Mouse (Mus musculus) layer of hippocampus, adult 2 months (tissue): ENCODE data around the gene Foxc1. TPM values are rescaled to one million over a fixed set of nuclear protein-coding genes. Genes with fewer than 3 reads are reported as not detected.

Experiments used
- DNase-seq, 2 experiments: peaks; one replicate each; pipeline ENCODE4 v3.0.0; 2022; ENCODE audit warnings: low spot score in 2 of 2
- H3K27ac ChIP-seq: fragments of 200-600 bp; 2 replicates; pipeline ENCODE4 v1.8.1; 2022
- H3K4me3 ChIP-seq: fragments of 200-600 bp; 2 replicates; pipeline ENCODE4 v1.8.1; 2022; ENCODE audit warnings: mild to moderate bottlenecking
- CTCF ChIP-seq: fragments of 200-600 bp; conservative IDR thresholded peaks from 2 replicates; pipeline ENCODE4 v1.8.1; 2022; ENCODE audit warnings: antibody characterized with exemption, mild to moderate bottlenecking, moderate library complexity
- total RNA-seq, 2 experiments: library from RNA; stranded (reverse); gene quantifications; 2 replicates each; pipeline ENCODE4 v1.2.3; 2021

Gene Foxc1
- total RNA-seq, 2 experiments from 2014 or later, result 4.2 to 5.2 TPM

DNA sequence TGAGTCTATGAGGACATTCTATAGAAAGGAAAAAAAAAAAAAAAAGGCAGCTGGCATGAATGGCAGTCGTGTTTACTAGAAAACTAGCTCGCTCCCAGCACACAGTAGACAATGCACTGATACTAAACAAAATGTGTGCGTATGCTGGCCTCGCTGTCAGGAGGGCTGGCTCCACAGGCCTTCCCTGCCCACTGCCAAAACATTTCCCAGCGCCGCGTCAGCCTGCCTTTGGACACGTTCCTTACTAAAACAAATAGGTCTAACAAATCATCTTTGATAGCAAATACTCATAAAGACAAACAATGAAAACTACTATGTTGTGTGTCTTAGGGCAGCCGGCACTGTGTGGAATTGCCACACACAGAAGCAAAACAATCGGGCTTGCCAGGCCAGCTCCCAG is 9.1 kb upstream of the Foxc1 start:
- no peak for DNase-seq
- Histone ChIP-seq H3K4me3 (peak overlapping the region; percentile 20; the same call in 1 of the 2 replicates), H3K27ac (no peak overlapping the region)
- TF ChIP-seq CTCF, result no peak

DNA sequence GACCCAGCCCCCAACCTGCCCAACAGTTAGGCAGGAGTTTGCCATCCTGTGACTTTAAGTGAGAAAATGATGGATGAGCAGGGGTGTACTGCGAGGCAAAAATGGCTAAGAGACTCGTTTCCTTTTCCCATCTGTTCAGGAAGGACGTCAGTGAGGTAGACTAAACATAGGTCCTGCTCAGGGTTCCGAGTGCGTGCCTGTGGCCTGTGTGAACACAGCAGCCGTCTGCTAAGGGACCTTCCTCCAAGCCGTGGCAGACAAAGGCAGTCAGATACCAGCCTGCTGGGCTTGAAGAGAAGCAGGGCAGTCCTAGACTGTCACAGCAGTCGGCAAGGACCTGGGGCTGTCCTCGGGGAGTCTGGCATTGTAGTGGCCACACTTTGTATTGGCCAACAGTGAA is 8.4 kb upstream of the Foxc1 start:
- H3K27ac ChIP-seq, result no peak overlapping the region
- DNase-seq, result no peak
- H3K4me3 ChIP-seq, result peak overlapping the region; percentile 20; the same call in 1 of the 2 replicates
- no peak for TF ChIP-seq CTCF

DNA sequence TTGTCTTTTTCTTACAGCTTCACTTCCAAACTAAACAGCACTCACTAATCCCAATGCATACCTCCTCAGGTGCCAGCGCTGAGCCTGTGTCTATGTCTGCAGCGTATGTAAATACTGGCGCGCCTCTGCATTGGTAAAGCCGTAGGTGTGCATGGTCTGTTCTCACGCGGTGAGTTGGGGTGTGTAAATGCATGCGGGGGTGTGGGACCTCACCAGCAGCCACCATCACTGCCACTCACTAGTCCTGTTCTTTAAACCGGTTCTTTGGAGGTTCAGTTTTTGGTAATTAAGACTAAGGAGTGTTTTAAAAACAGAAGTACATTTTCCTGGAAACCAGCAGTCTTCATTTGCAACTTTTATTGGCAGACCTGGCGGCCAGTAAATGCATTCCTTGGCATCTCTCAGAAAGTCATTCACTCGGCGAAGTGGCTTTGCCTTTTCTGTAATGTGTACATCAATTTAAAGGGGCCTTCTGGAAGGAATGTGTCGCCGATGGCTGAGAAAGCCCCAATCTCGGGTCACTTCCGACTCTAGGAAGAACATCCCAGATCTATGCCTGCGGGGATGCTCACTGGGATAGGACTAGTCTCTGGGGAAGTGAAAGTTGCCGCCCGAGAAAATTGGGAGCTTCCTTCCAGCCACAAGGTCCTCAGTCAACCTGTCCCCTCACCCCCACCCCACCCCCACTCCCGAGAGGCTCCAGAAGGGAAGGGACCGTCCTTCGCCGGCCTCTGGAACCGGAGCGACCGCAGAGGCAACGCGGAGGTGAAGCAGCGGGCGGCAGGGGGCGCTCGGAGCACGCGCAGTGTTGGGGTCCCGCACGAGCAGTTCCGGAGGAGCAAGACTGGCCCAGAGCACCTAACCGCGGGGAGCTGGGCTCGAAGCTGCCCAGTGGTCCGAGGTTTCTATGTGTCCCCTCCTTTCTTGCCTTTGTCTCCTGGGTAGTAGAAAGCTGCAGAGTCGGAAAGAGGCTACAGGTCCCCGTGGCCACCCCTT is 5.6 kb upstream of the Foxc1 start:
- peak overlapping the region; percentile 33; the same call in 1 of the 2 replicates for H3K27ac ChIP-seq
- peak; percentile 87 for TF ChIP-seq CTCF
- H3K4me3 ChIP-seq, result peak overlapping the region; percentile 47
- DNase-seq, result peak; percentile 61 to 86

- Histone ChIP-seq H3K4me3 (peak overlapping the region; percentile 47), H3K27ac (peak overlapping the region; percentile 33; the same call in 1 of the 2 replicates)
- TF ChIP-seq CTCF, result no peak
- no peak for DNase-seq
Observed at GRCm38 (mm10) chr13:31801703-31802305, 4.6 kb upstream of the Foxc1 start.

GRCm38 (mm10) chr13:31802447-31802846 is 4.0 kb upstream of the Foxc1 start:
- no peak for DNase-seq
- TF ChIP-seq CTCF, result no peak
- no peak overlapping the region for H3K4me3 ChIP-seq
- H3K27ac ChIP-seq, result peak overlapping the region; percentile 58; the same call in 1 of the 2 replicates

- Histone ChIP-seq H3K27ac (peak overlapping the region; percentile 58), H3K4me3 (no peak overlapping the region; the same call in 1 of the 2 replicates)
- no peak for DNase-seq
- TF ChIP-seq CTCF, result no peak
Observed at GRCm38 (mm10) chr13:31803166-31804093, 3.0 kb upstream of the Foxc1 start.

GRCm38 (mm10) chr13:31804571-31804970 is 1.9 kb upstream of the Foxc1 start:
- H3K27ac ChIP-seq, result peak overlapping the region; percentile 58; the same call in 1 of the 2 replicates
- no peak for TF ChIP-seq CTCF
- no peak for DNase-seq
- H3K4me3 ChIP-seq, result no peak overlapping the region

DNA sequence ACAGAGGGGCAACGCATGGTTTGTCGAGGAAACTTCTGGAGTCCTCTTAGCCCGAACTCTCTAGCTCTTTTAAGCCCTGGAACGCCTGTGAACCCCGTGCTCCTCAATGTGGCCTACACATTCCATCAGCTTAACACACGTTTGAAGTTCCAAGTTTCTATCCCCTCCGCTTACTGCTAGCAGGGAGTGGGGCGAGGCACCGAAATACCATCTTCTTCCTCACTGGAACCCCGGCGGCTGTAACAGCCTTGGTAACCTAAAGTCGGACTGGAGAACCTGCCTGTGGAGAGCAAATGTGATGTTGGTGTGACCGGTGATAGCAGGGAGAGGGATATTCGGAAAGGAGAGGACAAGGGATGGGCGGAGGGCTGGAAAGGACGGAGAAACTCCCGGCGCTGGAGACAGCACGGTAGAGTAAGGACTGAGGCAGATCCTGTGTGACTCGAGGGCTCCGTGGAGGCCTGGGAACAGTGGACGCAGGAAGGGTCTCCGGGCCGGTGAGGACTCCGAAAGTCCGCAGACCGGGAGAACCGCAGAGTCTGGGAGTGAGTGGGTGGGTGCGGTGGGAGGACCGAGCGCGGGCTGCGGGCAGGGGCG is 504 bp upstream of the Foxc1 start:
- DNase-seq, result no peak
- no peak for TF ChIP-seq CTCF
- peak overlapping the region; percentile 41 for H3K4me3 ChIP-seq
- peak overlapping the region; percentile 68 for H3K27ac ChIP-seq

DNA sequence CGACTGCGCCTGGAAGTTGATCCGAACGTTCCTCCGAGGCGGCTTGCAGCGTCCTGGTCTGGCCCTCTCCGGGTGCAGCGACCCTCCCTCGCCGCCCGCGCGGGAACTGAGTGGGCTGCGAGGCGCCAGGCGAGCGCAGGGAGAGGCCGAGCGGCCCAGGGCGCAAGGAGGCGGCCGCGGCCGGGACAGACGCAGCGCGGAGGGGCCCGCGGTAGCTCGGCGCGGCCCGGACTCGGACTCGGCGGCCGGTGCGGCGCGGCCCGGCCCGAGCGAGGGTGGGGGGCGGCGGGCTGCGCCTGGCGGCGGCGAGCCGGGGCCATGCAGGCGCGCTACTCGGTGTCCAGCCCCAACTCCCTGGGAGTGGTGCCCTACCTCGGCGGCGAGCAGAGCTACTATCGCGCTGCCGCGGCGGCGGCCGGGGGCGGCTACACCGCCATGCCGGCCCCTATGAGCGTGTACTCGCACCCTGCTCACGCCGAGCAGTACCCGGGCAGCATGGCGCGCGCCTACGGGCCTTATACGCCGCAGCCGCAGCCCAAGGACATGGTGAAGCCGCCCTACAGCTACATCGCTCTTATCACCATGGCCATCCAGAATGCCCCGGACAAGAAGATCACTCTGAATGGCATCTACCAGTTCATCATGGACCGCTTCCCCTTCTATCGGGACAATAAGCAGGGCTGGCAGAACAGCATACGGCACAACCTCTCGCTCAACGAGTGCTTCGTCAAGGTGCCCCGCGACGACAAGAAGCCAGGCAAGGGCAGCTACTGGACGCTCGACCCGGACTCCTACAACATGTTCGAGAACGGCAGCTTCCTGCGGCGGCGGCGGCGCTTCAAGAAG is 680 bp downstream of the Foxc1 start:
- peak overlapping the region; percentile 47 for H3K4me3 ChIP-seq
- DNase-seq, result no peak
- H3K27ac ChIP-seq, result peak overlapping the region; percentile 57
- TF ChIP-seq CTCF, result no peak

DNA sequence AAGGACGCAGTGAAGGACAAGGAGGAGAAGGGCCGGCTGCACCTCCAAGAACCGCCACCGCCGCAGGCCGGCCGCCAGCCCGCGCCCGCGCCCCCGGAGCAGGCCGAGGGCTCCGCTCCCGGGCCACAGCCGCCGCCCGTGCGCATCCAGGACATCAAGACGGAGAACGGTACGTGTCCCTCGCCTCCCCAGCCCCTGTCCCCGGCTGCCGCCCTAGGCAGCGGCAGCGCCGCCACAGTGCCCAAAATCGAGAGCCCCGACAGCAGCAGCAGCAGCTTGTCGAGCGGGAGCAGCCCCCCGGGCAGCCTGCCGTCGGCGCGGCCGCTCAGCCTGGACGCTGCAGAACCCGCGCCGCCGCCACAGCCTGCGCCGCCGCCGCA is 1.3 kb downstream of the Foxc1 start:
- Histone ChIP-seq H3K4me3 (peak overlapping the region; percentile 47), H3K27ac (peak overlapping the region; percentile 57)
- no peak for TF ChIP-seq CTCF
- no peak for DNase-seq

GRCm38 (mm10) chr13:31808116-31808803 is 1.8 kb downstream of the Foxc1 start:
- Histone ChIP-seq H3K27ac (peak overlapping the region; percentile 57), H3K4me3 (peak overlapping the region; percentile 47)
- TF ChIP-seq CTCF, result peak; percentile 33
- DNase-seq, result no peak
